Mouse (Mus musculus): Measurements from ENCODE around the gene Plekhg1.

DNA sequence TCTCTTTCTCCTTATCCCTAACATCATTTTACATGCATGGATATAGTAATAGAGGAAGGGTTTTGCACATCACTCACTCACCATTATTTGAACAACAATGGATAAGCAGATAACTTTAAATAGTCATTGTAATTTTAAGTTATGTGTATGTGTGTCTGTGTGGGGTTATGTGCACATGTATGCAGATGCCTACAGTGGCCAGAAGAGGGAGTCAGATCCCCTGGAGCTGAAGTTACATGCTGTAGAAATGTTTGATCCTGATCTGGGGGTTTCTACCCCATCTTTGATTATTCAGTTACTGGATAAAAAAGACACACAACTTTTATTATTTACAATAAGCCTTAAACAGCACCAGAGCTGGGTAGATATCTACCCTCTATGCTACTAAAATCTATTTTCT lies 127.1 kb downstream of the Plekhg1 start:
- no peak for TF ChIP-seq CTCF (IDR thresholded peaks at IDR 0.05)
- no peak for TF ChIP-seq EP300 (IDR thresholded peaks at IDR 0.05)

Data from lung, postnatal 0 days (tissue).